Mouse (Mus musculus): ENCODE data around the gene Prcd.

GRCm38 (mm10) chr11:116669787-116670365 is 16.5 kb downstream of the Prcd start:
- TF ChIP-seq CTCF (conservative IDR thresholded peaks at IDR 0.05; ENCODE audit: insufficient read depth, insufficient read length, low read depth, low read length) (no peak), POLR2A (IDR thresholded peaks at IDR 0.05; ENCODE audit: low read depth, low read length) (no peak)

All from kidney, adult 2 months (tissue).